Mouse (Mus musculus) mesoderm, embryonic 11.5 days (tissue): ENCODE measurements around the gene Pnma5.

Experiments used
- DNase-seq: peaks from one replicate; pipeline ENCODE4 v3.0.0-alpha.2; 2012; ENCODE audit warnings: low read depth, low spot score

Pnma5 gene

GRCm38 (mm10) chrX:72986841-72987519 is 49.9 kb downstream of the Pnma5 start, which contains the start of gene Zfp185:
Gene Zfp185 (plus strand): TSS chrX:72987339.
- peak; percentile 69 for DNase-seq

DNA sequence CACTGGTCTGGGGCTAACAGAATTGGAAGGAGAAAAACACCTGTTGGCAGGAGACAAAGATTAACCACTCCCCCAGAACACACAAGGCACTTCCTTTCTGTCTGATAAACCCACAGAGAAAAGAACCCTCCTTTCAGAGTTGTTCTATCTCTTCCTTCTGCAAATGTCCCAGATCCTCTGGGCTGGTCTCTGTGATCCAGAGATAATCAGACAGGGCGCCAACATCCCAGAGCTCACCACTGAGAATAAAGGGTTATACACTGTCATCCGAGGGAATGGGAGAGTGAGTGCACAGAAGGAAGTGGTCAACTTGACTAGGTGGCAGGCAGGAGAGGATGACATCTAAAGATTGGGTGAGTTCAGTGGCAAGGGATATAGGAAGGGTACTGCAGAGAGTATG is 51.3 kb downstream of the Pnma5 start:
- DNase-seq: no peak
